Mouse (Mus musculus) heart, postnatal 14 days (tissue): ENCODE results near the gene Foxl1. TPM values are rescaled to one million over a fixed set of nuclear protein-coding genes. Genes with fewer than 3 reads are reported as not detected.

ENCODE experiments used
- DNase-seq, 2 experiments: peaks; one replicate each; pipeline ENCODE4 v3.0.0; 2021 to 2022
- intact Hi-C: fragments of 180-260 bp; cut with DNase I; formaldehyde crosslinking; loops from one replicate; pipeline ENCODE4 v1.15.1; 2025
- microRNA-seq, 2 experiments: library from miRNA; unstranded; fragments of <30 nt; microRNA quantifications; one replicate each; pipeline ENCODE4 v1.2.0; 2021 to 2022
- total RNA-seq, 2 experiments: library from RNA; stranded (reverse); gene quantifications; 2 replicates each; pipeline ENCODE4 v1.2.3; 2021

Gene Foxl1
- total RNA-seq, 2 experiments from 2014 or later: 0.12 to 0.17 TPM

- intact Hi-C loops: no loop called here
- no peak for DNase-seq
Observed at GRCm38 (mm10) chr8:121161437-121161836, 33.7 kb downstream of the Foxl1 start.

DNA sequence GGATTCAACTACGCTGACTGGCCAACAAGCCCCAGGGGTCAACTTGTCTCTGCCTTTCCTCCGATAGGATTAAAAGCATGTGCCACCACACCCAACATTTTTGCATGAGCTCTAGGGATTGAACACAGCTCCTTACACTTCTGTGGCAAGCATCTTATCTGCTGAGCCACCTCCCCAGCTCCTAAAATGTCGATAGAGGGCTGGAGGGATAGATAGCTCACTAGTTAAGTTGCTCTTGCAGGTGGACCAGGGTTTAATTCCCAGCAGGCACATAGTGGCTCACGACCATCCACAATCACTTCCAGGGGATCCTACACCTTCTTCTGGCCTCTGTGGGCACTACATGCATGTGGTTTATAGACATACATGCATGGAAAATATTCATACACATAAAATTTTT, 34.7 kb downstream of the Foxl1 start:
- intact Hi-C loops: no loop called here
- DNase-seq: no peak

GRCm38 (mm10) chr8:121162906-121163695, 35.4 kb downstream of the Foxl1 start:
- peak in 1 of 2 experiments; percentile 35 for DNase-seq
- intact Hi-C loops: no loop called here

DNA sequence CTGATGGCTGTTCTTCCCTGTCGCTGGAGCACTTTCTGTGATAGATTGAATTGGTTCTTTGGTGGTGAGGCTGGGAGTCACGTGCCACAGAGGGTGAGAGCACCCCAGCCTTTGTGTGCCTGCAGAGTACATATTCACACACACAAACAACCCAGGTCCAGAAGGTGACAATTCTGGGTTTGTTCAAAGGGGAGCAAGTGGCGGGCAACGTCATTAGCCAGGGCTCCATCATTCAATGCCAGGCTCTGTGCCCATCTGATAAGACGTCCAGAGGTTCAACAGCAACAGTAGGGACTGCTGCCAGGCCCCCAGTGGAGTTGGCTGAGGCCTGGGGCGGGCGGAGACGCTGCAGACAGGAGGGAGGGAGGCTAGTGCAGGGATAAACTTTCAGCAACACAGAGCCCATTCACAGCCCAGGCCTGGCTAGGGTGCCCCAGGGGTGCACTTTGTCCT, 36.3 kb downstream of the Foxl1 start:
- DNase-seq: peak in 1 of 2 experiments; percentile 62
- intact Hi-C loops: no loop called here

DNA sequence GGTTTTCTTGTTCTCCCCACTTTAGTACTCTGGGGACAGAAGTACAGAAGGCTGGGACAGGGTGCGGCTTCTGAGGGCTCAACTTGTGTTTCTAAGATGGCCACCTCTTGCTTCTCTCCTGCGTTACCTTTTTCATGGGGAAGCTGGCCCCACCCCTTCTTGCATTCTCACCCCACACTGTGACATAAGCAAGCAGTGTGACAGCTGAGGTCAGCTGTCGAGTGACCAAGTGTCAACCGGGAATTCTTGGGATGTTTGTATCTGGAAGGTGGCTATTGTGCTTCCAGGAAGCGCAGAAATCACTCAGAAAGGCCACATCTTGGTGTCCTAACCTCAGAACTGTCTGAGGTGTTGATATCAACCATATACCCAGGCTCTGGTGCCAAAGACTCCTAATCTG, 40.3 kb downstream of the Foxl1 start:
- intact Hi-C loops: no loop called here
- DNase-seq: no peak

- DNase-seq: no peak
- intact Hi-C loops: no loop called here
Observed at GRCm38 (mm10) chr8:121170116-121170515, 42.4 kb downstream of the Foxl1 start.

GRCm38 (mm10) chr8:121170626-121171552, 43.1 kb downstream of the Foxl1 start:
- DNase-seq: peak; percentile 69 to 73
- intact Hi-C loops: no loop called here

DNA sequence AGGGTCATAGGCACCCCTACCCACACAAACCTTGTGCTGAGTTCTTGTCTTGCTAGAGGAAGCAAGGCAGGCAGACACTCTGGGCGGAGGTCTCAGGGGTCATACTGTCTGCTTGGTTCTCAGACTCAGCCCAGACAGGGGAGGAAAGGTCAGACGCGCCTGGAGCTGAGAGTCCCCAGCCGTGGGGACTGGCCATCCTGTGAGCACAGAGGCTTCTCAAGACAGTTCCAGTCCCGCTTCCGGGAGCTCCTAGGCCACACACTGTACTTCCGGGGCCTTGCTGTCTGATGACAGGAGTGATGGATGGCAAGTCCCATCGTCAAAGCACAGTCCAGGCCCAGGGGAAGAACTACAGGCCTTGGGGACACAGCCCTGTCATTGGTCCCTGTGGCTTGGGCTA, 44.8 kb downstream of the Foxl1 start:
- intact Hi-C loops: no loop called here
- no peak for DNase-seq

DNA sequence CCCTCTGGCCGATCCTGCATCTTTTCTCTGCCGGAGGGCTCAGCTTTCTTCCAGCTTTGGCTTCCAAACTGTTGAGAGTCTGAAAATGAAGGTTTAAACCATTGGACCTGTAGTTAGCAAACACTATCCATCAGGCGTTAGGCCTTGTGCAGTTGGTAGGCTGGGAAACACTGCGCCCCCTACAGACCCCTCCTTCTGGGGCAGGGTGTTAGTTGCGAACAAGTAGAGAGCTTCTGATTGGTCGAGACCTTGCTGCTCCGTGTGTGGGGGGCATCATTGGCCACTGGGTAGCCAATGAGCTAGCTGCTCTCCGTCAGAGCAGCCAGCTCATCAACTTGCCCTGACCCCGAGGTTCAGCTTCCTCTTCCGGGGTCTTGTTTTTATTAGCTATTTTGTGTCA, 46.4 kb downstream of the Foxl1 start:
- no peak for DNase-seq
- intact Hi-C loops: no loop called here

DNA sequence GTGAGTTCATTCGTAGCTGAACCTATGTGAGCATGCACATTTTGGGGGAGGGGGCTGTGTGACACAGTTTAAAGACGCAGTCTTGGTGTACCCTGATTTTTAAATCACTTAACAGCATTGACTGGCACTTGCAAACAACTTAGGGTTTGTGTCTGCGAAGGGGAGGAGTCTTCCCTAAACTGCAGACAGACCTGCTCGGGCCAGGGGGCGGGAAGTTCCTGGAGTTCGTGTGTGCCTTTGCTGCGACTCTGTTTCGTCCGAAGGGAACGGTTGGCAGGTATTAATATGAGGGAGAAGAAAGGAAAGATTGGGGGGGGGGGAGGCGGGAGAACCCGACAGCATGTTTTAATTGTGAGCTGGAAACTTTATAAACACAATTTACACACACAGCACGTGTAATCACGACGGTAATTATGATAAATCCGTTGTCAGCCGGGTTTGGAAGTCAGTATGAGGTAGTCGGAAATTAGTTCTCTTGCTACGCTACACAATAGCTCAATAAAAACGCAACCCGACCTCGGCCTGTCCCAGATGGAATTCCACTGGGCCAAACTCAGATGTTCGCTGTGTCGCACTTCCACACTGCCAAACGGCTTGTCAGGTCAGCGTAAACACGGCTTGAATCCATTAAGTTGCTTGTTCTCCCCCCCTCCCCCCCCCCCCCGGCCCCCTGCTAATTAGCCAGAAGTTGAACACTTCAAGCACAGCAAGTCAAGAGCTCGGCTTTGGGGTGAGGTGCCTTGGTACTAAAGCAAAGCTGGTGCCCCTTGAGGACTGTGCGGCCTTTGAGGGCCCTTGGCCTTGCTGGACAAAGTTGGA, 47.2 kb downstream of the Foxl1 start:
- DNase-seq: no peak
- intact Hi-C loops: no loop called here

- no peak for DNase-seq
- intact Hi-C loops: no loop called here
Observed at GRCm38 (mm10) chr8:121175540-121176090, 47.9 kb downstream of the Foxl1 start.

- peak in 1 of 2 experiments; percentile 33 for DNase-seq
Observed at GRCm38 (mm10) chr8:121176291-121176690, 48.6 kb downstream of the Foxl1 start.

More at GRCm38 (mm10) chr8:121176291-121176690, 48.6 kb downstream of the Foxl1 start:
- intact Hi-C loops: no loop called here

Small RNA genes within 50 kb of the gene (microRNA-seq; reads per million reads assigned to microRNA genes)
- 0 reads per million in 2 experiments for gene Gm27530

Other genes starting within 250 kb of the Foxl1 start
- gene Foxf1, start 43.6 kb upstream of the Foxl1 start, total RNA-seq: under 1 TPM; 0.17 to 0.22 TPM
- gene Mthfsd, start 19.5 kb upstream of the Foxl1 start, total RNA-seq: 10 to 100 TPM; 13.5 to 17.3 TPM
- 1 to 10 TPM; 2.4 to 2.6 TPM for gene Foxc2, start 11.8 kb upstream of the Foxl1 start, total RNA-seq